Mouse (Mus musculus) lung, adult 18-20 months (tissue): ENCODE data around the gene Tmigd3.

Experiments used
- DNase-seq, 2 experiments: peaks; one replicate each; pipeline ENCODE4 v3.0.0; 2022; ENCODE audit warnings: mixed read lengths in 2 of 2

Gene Tmigd3

DNA sequence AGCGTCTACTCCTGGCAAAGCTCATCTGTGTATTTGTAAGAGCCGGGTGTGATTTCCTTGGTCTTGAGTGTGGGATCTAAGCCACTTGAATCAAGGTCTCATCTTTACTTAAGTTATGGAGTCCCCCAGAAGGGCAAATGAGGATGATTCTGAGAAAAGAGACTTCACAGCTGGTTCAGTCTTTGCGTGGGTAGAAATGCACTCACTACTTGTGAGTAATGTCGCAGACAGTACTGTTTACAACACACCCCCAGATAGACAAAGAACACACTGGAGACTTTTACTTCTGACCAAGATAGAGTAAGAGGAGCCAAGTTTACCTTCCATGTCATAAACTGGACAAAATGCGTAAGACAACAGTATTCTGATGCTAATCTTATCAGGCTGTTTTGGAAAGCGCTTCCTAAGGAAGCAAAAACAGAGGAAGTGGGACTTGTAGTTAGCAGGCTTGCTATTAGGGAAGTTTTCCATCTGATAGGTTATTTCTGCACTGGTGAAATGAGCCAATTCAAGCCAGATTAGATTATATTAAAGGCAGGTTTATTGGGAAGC is 6.6 kb downstream of the Tmigd3 start:
- peak in 1 of 2 experiments; percentile 36 for DNase-seq

DNA sequence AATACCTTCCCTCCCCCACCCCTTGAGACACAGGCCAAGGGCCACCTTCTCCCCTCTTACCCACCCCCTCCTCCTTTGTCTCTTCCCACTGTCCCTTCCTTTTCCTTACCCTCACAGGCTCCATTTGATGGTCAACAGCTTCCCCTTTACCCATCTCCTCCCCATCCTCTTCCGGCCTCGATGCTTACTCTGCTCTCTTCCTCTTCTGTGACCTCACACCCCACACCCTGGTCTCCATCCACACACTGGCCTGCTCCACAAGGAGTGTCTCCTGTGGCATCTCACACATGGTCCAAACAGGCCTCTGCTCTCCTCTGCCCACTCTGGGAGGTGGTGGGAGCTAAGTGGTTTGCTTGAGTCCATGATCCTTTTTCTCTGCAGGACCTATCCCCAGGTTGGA is 7.2 kb downstream of the Tmigd3 start:
- peak; percentile 64 to 76 for DNase-seq

DNA sequence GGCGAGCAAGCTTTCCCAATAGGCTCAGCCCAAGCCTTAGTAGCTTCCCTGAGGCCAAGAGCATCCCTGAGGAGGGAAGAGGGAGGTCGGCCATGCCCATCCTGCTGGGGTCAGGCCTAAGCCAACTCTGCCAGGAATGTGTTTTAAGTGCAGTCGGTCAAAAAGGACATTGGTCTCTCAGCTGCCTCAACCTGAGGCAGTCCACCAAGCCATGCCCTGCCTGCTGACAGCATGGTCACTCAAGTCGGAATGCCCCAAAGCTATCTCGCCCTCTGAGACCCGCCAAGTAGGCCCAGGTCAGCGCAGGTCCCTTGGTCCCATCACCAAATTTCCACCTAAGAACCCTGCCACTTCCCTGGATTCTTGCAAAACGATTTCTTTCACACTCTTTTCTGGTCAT is 8.0 kb downstream of the Tmigd3 start:
- peak in 1 of 2 experiments; percentile 3 for DNase-seq

DNA sequence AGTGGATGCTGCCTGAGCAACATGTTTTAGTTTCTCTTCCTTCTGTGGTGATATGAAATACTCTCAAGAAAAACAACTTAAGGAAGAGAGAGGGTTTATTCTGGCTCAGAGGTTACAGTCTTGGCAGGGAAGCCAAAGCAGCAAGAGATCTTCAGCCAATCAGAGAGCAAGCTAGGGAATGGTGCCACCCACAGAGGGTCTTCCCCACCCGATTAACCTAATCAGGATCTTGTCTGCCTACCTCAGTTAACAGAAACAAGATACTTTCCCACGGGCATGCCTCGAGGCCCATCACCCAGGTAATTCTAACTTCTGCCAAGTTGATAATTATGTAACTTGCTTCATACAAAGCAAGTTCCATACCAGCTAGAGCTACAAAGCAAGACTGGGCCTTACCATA is 9.7 kb downstream of the Tmigd3 start:
- DNase-seq, result peak in 1 of 2 experiments; percentile 1

DNA sequence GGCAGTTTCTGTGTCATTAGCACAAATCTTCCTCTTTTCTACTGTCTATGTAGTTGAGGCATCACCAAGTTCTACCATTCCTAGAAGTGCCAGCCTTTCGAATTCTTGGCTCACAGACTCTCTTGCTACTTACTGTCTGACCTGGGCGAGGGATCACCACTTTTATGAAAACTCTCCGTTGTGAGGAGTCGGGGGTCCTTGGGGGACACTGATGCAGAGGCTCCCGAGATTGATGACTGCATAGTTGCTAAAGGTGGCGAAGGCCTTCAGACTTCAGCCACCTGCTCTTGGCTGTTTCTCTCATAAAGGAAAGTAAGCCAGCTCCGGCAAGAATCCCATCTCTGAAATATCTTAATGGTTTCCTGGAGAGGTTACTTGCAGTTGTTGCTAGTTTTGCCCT is 11.4 kb downstream of the Tmigd3 start:
- DNase-seq, result no peak

DNA sequence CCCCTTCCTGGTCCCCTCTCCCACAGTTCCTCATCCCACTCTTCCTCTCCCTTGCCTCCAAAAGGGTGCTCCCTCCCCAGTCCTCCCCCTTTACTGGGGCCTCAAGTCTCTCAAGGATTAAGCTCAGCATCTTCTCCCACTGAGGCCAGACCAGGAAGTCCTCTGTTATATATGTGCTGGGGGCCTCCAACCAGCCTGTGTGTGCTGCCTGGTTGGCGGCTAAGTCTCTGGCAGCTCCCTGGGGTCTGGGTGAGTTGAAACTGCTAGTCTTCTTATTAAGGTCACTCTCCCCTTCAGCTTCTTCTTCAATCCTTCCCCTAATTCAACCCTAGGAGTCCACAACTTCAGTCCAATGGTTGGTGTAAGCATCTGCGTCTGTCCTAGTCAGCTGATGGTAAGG is 12.4 kb downstream of the Tmigd3 start:
- no peak for DNase-seq

DNA sequence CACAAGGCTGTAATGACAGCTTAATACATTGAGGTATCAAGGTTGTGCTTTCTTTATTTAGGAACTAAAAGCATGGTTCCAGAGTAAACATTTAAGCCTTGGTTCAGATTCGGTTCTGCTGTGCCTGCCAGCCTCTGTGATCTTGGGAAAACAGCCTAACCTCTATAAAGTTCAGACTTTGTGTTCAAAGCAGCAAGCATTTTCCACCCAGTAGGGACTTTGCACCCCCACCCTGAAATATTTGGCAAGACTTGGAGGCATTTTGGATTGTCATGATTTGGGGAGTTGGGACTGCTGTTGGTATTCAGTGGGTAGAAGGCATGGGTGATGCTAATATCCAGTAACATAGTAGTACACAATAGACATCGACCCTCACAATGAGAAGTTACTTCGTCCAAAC is 18.3 kb downstream of the Tmigd3 start:
- DNase-seq, result peak in 1 of 2 experiments; percentile 1

DNA sequence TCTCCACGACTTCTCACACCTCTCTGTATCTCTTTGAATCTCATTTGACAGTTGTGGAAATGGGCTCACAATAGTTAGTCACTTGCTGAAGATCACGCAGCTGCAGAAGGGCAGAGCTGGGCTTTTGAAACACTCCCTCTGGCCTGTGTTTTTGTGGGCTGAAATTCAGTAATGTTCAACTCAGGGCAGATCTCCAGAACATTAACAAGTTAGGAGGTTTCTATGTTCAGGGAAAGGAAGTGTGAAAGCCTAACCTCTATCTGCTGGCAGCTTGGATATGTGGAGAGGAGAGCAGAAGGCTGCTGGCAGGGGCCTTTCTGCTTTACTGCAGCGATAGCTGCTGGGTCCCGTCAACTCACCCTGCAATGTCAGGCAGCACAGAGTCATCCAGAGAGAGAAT is 19.5 kb downstream of the Tmigd3 start:
- peak in 1 of 2 experiments; percentile 3 for DNase-seq

DNA sequence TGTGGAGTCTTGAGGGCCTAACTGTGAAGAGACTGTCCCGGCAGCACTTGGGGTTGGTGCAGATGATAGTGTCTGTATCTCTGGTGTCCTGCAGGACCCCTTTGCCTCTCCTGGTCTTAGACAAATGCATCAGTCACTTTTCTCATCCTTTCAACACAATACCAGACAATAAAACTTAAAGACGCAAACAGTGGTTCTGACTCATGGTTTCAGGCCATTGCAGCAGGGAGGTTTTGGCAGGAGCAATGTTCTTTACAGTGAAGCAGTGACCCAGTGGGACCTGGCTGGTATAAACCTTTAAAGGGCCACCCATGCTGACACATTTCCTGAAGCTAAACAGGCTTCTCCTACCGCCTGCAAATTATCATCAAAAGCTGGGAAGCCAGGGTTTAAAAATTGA is 20.4 kb downstream of the Tmigd3 start:
- peak in 1 of 2 experiments; percentile 1 for DNase-seq

DNA sequence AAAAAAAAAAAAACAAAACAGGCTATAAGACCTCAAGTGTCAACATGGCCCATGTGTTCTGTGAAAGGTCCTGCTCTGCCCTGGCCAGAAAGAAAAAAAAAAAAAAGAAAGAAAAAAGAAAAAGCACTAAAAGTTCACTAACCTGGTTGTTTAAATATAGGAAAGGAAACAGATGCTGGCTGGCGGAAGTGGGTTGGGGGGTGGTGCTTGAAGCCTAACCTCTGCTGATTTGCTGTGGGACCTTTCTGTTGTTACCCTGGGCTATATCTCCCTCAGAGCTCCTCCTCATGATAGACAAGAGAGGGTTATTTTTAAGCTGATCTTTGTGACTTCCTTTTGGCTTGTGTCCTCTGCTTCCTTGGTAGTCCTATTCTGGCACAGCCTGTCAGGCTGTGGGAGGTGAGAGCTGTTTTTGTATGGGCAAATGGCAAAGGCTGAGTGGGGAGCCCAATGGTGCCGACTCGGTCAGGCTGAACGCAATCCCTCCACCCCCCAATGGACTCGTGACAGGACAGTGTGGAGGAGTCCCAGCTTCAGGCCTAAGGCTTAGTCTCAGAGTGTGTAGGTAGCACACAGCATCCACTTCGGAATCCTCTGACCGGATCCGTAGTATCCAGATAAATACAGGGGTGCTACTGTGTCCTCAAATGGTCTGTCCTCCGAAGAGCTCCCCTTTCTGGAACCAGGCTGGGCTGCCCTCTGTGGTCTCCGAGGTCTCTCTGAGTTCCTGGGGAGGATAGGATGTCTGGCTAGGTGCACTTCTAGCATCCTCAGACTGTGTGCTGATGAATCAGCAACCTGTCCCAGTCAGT is 21.3 kb downstream of the Tmigd3 start:
- peak; percentile 43 to 53 for DNase-seq

DNA sequence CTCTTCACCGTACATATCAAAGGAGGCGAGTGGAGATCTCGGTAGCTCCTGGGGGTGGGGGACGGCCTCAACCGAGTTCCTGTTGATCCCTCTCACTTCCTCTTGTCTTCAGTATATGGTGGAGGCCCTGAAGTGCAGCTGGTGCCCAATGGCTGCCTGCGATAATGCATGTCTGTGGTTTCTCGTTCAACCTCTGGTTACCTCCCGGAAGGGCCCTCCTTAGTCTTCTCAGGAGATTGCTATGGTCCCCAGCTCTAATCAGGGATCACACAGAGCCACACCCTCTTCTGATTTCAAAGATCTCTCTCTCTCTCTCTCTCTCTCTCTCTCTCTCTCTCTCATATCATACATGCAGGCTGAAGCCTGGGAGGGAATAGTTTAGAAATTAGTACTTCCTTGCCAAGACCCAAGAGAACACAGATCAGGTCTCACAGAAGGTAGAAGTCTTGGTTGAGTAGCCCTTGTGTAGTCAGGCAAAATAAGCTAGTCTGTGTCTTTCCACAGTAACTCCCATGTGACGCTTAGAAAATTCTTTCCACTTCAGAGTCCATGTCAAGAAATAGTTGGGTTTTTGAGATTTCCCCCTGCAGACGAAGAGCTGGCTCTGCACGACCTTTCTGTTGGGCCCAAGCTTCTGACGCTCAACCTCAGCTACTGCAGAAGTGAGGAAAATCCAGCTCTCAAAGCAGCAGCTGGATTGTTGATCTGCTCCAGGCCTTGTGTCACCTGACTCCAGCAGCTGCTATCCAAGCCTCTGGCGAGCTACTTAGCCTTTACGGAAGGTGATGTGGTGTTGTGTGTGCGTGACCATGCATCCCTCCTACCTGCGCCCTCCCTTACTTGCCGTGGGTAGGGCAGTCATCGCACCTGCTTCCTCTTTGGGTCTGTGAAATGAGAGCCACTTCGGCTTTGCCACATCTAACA is 22.1 kb downstream of the Tmigd3 start:
- DNase-seq, result peak; percentile 54 to 57

DNA sequence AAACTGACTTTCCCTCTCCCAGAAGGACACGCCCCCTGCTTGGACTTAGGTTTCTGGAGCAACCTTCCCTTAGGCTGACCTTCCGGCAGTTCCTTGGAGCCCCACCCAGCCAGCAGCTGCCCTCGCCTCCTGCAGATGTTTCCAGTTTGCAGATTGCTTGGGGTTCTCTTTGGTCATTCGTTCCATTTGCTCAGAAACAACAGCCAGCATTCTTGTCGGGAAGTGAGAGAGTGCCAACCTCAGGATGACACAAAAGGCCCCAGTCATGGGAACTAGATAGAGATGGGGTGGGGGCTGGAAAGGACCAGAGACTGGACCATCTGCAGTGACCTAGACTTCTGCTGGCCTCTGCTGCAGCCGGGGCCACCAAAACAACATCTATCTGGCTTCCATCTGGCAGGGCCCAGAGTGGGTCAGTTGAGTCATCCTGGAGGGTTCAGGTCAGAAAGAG is 23.3 kb downstream of the Tmigd3 start:
- DNase-seq, result peak; percentile 63 to 74

DNA sequence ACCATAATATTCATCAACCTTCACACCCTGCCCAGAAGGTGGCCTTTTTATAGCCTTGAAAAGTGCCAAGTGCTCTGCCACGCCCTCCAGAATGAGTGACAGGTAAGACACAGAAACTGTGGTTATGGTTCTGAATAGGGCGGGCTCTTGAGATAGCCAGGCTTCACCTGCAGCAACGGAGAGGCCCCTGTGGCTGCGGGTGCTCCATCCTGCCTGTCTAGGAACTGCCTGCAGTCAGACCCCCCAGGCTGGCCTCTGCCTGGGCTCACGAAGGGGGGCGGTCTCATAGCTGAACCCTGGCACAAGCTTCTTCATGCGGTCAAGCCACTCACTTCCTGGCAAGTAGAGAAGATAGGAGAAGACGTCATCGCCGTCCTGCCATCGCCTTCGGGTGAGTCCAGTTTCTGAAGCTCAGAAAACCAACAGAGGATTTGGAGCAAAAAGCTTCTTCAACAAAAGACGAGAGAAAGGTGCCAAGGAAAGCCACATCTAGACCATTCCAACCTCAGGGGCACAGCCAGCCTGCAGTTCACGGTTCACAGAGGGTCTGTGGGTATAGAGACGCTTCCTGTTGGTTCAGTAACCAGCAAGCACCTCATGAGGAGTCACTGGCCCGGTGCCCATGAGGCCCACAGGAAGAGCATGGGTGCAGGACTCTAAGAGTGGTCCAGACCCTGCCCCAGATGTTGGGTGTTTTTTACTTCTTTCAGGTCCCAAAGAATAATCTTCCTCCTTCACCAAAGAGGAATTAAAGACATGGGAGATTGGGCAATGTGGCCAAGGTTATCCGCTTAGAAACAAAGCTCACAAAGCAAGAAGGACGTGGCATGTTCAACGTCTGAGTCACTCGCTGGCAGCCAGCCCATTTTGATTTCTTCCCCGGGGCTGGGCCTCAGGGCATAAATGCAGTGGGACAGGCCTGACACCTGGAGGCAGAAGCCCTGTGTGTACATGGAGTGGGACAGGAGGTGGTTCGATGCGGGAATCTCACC is 24.2 kb downstream of the Tmigd3 start:
- DNase-seq, result peak; percentile 96 to 97

DNA sequence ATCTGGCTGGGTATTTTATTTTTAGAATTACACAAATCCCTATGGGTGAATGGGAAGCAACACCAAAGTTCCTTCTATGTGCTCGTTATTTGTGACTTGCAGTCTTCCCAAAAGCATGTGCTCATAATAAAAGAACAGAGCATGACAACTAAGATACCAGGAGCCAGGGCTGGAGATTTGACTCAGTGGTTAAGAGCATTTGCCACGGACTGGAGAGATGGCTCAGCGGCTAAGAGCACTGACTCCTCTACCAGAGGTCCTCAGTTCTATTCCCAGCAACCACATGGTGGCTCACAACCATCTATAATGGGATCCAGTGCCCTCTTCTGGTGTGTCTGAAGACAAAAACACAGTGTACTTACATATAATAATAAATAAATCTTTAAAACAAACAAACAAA is 26.1 kb downstream of the Tmigd3 start:
- DNase-seq, result no peak

DNA sequence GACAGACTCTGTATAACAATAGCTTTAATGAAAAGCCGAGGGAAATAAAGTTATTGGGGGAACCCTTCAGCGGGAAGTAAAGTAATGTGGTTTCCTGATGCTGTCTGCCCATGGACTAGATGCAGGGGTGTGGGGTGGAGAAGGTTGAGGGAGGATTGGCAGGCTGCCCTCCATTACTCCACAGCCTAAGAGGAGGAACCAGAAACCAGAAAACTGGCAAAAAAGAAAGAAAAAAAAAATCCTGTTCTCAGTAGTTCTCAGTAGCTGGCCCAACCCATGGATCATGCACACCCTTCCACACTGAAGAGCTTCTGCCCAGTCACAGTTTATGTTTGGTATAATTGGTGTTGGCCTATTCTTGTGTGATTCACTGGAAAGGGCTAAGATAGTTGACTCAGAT is 27.6 kb downstream of the Tmigd3 start:
- DNase-seq, result peak; percentile 60 to 71

DNA sequence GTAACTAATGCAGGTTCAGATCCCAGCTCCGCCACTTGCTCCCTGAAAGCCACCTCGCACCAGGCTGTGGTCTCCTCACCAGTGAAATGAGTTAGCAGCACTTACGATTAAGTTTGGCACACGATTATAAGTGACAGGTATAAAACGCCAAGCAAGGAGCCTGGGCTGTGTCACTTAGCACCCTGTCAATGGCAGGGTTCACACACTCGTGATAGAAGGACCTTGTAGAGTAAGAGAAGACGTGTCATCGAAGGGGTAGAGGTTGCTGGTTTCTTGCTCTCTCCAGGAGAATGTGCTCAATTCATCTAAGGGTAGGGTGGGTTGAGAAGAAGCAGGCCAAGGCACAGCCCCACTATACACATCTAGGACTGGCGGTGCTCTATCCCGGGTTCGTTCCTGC is 28.2 kb downstream of the Tmigd3 start:
- DNase-seq, result no peak

DNA sequence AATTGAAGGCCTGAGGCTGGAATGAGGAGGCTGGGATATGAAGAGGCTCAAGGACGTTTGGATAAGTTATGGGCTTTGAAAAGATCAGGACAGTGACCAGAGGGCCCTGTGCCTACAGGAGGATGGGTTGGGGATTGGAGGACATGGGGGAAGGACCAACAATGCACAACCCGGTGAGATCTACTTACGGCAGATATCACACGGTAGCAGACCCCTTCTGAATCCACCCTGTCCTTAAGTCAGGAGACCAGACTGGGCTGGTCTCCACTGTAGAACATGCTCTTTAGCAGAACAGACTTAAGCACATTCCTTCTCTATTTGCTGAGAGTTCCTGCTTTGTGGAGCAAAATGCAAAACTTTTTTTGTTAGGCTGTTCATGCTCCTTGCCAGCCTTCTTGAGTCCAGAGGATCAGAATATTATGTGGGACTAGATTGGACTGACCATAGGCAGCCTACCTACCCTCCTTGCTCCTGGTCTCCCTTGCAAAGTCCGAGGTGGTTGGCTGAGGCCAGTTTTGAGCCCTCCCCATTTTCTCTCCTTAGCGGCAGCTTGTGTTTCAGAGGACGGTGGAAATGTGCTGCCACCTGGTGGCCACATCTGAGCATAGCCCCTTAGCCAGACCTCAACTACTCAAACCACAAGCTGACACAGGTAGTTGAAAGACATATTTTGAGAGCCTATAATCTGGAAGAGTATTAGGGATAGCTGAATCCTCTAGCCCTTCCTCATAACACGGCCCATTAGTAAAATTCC is 28.9 kb downstream of the Tmigd3 start:
- peak; percentile 81 to 86 for DNase-seq

DNA sequence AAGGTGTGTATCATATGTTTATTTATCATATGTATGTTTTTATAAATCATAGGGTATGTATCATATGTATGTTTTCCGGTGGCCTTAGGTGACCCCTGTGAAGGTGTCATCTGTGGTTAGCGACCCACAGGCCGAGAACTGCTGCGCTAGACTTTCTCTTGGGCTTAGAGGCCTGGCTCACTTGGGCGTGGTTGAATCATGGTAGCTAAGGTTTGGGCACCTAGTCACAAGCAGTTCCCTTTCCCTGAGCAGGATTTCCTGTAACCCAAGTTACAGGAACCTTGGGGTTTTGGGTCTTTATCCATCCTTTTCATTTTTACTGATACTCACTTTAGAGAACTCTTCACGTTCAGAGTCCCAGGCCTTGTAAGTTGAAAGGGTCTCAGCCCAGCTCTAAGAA is 29.6 kb downstream of the Tmigd3 start:
- DNase-seq, result peak in 1 of 2 experiments; percentile 10

DNA sequence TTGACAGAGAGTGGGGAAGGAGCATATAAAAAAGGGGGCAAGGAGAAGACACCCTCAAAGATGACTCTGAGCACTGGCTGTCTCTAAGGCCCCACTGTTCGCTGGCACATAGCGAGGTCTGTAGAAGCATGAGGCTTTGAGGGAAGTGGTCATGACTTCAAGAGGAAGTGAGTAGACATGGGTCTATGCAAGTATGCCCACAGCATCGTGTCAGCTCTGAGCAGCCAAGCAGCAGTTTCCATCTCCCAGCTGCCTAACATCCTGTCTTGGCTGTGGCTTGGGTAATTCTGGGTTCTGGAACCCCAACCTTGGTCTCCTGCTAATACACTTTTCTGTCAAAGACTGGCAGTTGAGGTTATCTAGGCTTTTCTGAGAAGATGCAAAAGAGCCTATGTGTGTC is 30.0 kb downstream of the Tmigd3 start:
- DNase-seq, result peak in 1 of 2 experiments; percentile 31

DNA sequence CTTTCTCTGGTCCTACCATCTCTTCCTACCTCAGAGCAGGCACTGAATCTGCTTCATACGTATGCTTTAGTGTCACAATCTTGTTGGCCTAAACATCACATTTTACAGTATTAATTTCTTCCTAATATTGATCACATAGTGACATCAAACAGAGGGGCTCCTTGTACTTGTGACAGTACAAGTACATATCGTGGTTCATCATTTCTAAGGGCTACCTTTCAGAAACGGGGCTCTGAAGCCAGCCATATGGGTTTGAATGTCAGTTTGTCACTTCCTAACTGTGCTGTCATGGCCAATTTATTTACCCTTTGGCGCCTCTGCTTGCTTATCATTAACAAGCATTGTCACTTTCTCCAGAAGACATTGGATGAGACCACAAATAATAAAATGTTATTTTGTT is 30.8 kb downstream of the Tmigd3 start:
- DNase-seq, result peak in 1 of 2 experiments; percentile 0

DNA sequence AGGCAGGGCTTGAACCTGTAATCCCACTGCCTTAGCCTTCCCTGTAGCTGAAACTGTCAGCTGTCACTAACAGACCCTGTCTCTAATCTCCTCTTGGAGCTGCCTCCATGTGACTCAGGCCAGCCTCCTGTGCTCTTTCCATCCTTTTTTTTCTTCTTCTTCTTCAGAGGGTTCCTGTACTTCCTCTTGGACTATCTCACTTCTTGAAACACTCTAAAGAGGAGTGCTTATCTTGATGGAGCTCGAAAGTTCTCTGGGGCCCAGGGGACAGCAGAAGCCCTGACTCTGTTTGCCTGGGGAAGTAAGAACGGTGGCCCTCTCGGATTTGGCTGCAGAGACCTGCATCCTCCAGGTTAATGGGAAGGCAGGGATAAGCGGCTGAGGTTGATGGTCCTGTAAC is 33.5 kb downstream of the Tmigd3 start:
- peak in 1 of 2 experiments; percentile 3 for DNase-seq
